Mouse (Mus musculus): ENCODE measurements at regions not wholly inside any gene's neighbourhood (a gene's known extent, or its start where the extent isn't known, plus 50 kb on each side); places are given as distances from the start of the nearest gene placed in this dataset.

- Histone ChIP-seq H3K9me3 (ENCODE audit: control insufficient read depth, low read length) (no peaks in the 10 kb centered on the region), H3K27me3 (replicated peaks; ENCODE audit: control insufficient read depth, insufficient read depth, low read length) (no peaks in the 10 kb centered on the region), H3K4me3 (ENCODE audit: low read depth, low read length) (no peak overlapping the region), H3K4me1 (replicated peaks; ENCODE audit: control insufficient read depth, insufficient read depth, low read length) (no peaks in the 10 kb centered on the region), H3K4me2 (no peak overlapping the region), H3K36me3 (ENCODE audit: control insufficient read depth, insufficient read depth, low read length) (no peaks in the 10 kb centered on the region), H3K27ac (ENCODE audit: low read depth, low read length) (no peak overlapping the region), H3K9ac (ENCODE audit: low read depth, low read length) (no peak overlapping the region)
- no peak for DNase-seq (ENCODE audit: low spot score)
- WGBS: 75% methylated on average over 14 of the region's 14 CpGs
- ATAC-seq (replicated peaks; ENCODE audit: low FRiP score): no peak
These were observed 54.4 kb upstream of the Ubr2 start for GRCm38 (mm10) chr17:47064592-47065306.

- Histone ChIP-seq H3K4me1 (replicated peaks; ENCODE audit: control insufficient read depth, insufficient read depth, low read length) (no peaks in the 10 kb centered on the region), H3K9ac (ENCODE audit: low read depth, low read length) (no peak overlapping the region), H3K4me3 (ENCODE audit: low read depth, low read length) (no peak overlapping the region), H3K27ac (ENCODE audit: low read depth, low read length) (no peak overlapping the region), H3K9me3 (ENCODE audit: control insufficient read depth, low read length) (no peaks in the 10 kb centered on the region), H3K27me3 (replicated peaks; ENCODE audit: control insufficient read depth, insufficient read depth, low read length) (no peaks in the 10 kb centered on the region), H3K36me3 (ENCODE audit: control insufficient read depth, insufficient read depth, low read length) (no peaks in the 10 kb centered on the region), H3K4me2 (no peak overlapping the region)
- no peak for ATAC-seq (replicated peaks; ENCODE audit: low FRiP score)
- no peak for DNase-seq (ENCODE audit: low spot score)
- 84% methylated on average over 4 of the region's 4 CpGs for WGBS
These were observed 53.6 kb upstream of the Ubr2 start for GRCm38 (mm10) chr17:47064006-47064405.

DNA sequence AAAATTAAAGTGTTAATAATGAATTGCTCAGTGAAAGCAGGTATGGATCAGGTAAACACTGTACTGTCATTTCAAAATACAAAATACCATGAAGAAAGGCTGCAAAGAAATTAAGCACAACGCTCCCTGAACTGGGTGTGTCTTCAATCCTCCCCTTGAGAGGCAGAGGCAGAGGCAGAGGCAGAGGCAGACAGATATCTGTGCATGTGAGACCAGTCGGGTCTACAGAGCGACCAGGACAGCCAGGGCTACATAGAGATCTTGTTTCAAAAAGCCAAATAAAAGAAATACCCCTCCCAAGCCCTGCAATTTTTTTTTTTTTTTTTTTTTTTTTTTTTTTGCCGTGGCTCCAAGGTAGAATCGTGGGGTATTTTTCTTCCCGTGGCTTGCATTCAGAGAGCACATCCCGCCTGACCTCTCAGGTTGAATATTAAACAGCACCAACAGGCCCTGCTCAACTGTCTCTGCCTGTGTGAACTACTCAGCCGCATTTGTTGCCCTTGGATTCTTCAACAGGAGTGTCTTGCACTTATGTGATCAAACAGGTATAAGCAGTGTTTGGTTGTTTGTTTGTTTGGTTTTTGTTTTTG lies 50.8 kb upstream of the Ubr2 start:
- Histone ChIP-seq H3K4me2 (no peak overlapping the region), H3K27ac (ENCODE audit: low read depth, low read length) (no peak overlapping the region), H3K4me3 (ENCODE audit: low read depth, low read length) (no peak overlapping the region), H3K9me3 (ENCODE audit: control insufficient read depth, low read length) (peaks cover 3% of the 10 kb centered on the region), H3K4me1 (replicated peaks; ENCODE audit: control insufficient read depth, insufficient read depth, low read length) (no peaks in the 10 kb centered on the region), H3K36me3 (ENCODE audit: control insufficient read depth, insufficient read depth, low read length) (no peaks in the 10 kb centered on the region), H3K9ac (ENCODE audit: low read depth, low read length) (no peak overlapping the region), H3K27me3 (replicated peaks; ENCODE audit: control insufficient read depth, insufficient read depth, low read length) (no peaks in the 10 kb centered on the region)
- DNase-seq (ENCODE audit: low spot score) (no peak), ATAC-seq (replicated peaks; ENCODE audit: low FRiP score) (no peak)
- 74% methylated on average over 8 of the region's 8 CpGs for WGBS

All from liver, embryonic 11.5 days (tissue).